23 mouse cellular contexts compared by ENCODE assay signal in genomic region chr14:121901511-121901910, GRCm38 (mm10). TPM values are rescaled to one million over a fixed set of nuclear protein-coding genes. Genes with fewer than 3 reads are reported as not detected.
A peak's percentile ranks its signal among the peaks of the same experiment; 100 is the strongest.
DNase-seq lines count a peak whose midpoint lies in the region; ATAC-seq and TF ChIP-seq lines count a peak whose summit lies in the region.
"Had no signal": no experiment of that assay in that cellular context is flagged by ENCODE, and none has a peak within 500 bp of the region (broad histone marks: within the 10 kb centered on the region; RNA-seq: fewer than 3 reads in every experiment).

No protein-coding gene starts in this region.

- dilution Hi-C loops in CH12.LX (cut with MboI; ENCODE audit: extremely low pct_ligation_motif_present, extremely low pct_unique_long_range_greater_than_20kb, low sequenced_read_pairs) = no loop called here

- TF ChIP-seq RAD21 in CH12.LX (IDR thresholded peaks at IDR 0.05; ENCODE audit: low read depth, low read length) = peak; percentile 24

- 0 out of 2 replicates have a peak, but pooled peaks have one; percentile 28 for ATAC-seq in neutrophil, adult 5-6 weeks (ENCODE audit: extremely low read depth, insufficient number of reproducible peaks, low FRiP score, poor library complexity, severe bottlenecking)
- ATAC-seq: CD4-positive, CD25-positive, alpha-beta regulatory T cell, adult 4 months; forebrain, embryonic 14.5 days; forebrain, embryonic 16.5 days had no signal

- H3K9me3 ChIP-seq in CH12.LX (replicated peaks; ENCODE audit: low read length) = no peaks in the 10 kb centered on the region
- H3K9me3 ChIP-seq: embryonic facial prominence, embryonic 13.5 days; embryonic facial prominence, embryonic 15.5 days; forebrain, embryonic 10.5 days; forebrain, embryonic 12.5 days had no signal

- H3K4me3 ChIP-seq in CH12.LX (replicated peaks in 1 of 3; ENCODE audit: low read depth in 2 of 3, low read length in 2 of 3, poor library complexity in 1 of 3) = no peak overlapping the region
- H3K4me3 ChIP-seq: embryonic facial prominence, embryonic 13.5 days; embryonic facial prominence, embryonic 15.5 days; erythroblast, embryonic 14.5 days; forebrain, embryonic 10.5 days; forebrain, embryonic 12.5 days had no signal

- peak in 1 of 2 experiments; percentile 44; a peak in 2 of 4 replicates for TF ChIP-seq CTCF in CH12.LX (conservative IDR thresholded peaks at IDR 0.05 in 1 of 2, IDR thresholded peaks at IDR 0.05 in 1 of 2; ENCODE audit: low read depth in 2 of 2, low read length in 2 of 2)

- DNase-seq in CH12.LX (ENCODE audit: extremely low read depth) = peak; percentile 79
- DNase-seq in heart, postnatal 14 days = no peak
- DNase-seq in cerebellum, adult 8-10 months = no peak
- DNase-seq in heart, adult 18-20 months = no peak
- DNase-seq: adrenal gland, adult 2 months; adrenal gland, postnatal 10 days; adrenal gland, postnatal 36 days; B cell, adult 2 months; cerebellum, adult 11-12 months; cerebellum, adult 2 months; cerebellum, adult 9-11 months; cerebellum, postnatal 14 days; cerebellum, postnatal 36 days; embryo, embryonic 11 days had no signal

- H3K79me2 ChIP-seq in CH12.LX (replicated peaks; ENCODE audit: control insufficient read depth, extremely low read depth, insufficient read depth, poor library complexity, severe bottlenecking) = peaks cover 2% of the 10 kb centered on the region

- TF ChIP-seq POLR2A in CH12.LX (IDR thresholded peaks at IDR 0.05; ENCODE audit: low read depth, low read length) = no peak

- H3K27me3 ChIP-seq in CH12.LX (replicated peaks) = no peaks in the 10 kb centered on the region
- H3K27me3 ChIP-seq: embryonic facial prominence, embryonic 13.5 days; embryonic facial prominence, embryonic 15.5 days; forebrain, embryonic 12.5 days had no signal

- TF ChIP-seq EP300 in CH12.LX (IDR thresholded peaks at IDR 0.05; ENCODE audit: low read length) = no peak

- H3K36me3 ChIP-seq in CH12.LX (replicated peaks in 1 of 2; ENCODE audit: control insufficient read depth in 1 of 2, insufficient read depth in 1 of 2, low read length in 1 of 2) = peaks cover 0 to 31% of the 10 kb centered on the region in 2 experiments

- H3K27ac ChIP-seq in CH12.LX (ENCODE audit: insufficient read depth, low read depth) = 0 out of 2 replicates have a peak overlapping the region, but pooled peaks have one; percentile 6
- H3K27ac ChIP-seq: embryonic facial prominence, embryonic 13.5 days; embryonic facial prominence, embryonic 15.5 days; forebrain, embryonic 10.5 days; forebrain, embryonic 12.5 days had no signal

- no peak overlapping the region for H3K9ac ChIP-seq in CH12.LX (ENCODE audit: insufficient read depth, low read depth)
- H3K9ac ChIP-seq: embryonic facial prominence, embryonic 13.5 days; embryonic facial prominence, embryonic 15.5 days; forebrain, embryonic 12.5 days had no signal

- in situ Hi-C loops in CH12.LX (cut with MboI; ENCODE audit: low pct_ligation_motif_present, low pct_unique_long_range_greater_than_20kb, low sequenced_read_pairs) = no loop called here

- H3K4me2 ChIP-seq in CH12.LX (ENCODE audit: insufficient read depth, low read depth, poor library complexity, severe bottlenecking) = no peak overlapping the region
- H3K4me2 ChIP-seq: embryonic facial prominence, embryonic 13.5 days; embryonic facial prominence, embryonic 15.5 days; forebrain, embryonic 12.5 days had no signal

- peaks cover 19 to 79% of the 10 kb centered on the region in 2 experiments for H3K4me1 ChIP-seq in CH12.LX (ENCODE audit: control insufficient read depth in 1 of 2, insufficient read depth in 2 of 2)
- H3K4me1 ChIP-seq: embryonic facial prominence, embryonic 15.5 days; forebrain, embryonic 10.5 days; forebrain, embryonic 12.5 days had no signal

- intact Hi-C loops in heart, postnatal 14 days (cut with DNase I) = no loop called here

TF ChIP-seq in CH12.LX, 34 proteins besides CTCF, POLR2A, EP300 and RAD21:
- TF ChIP-seq MAX (IDR thresholded peaks at IDR 0.05; ENCODE audit: low read length) (no peak), USF2 (conservative IDR thresholded peaks at IDR 0.05; ENCODE audit: low read depth, low read length) (no peak), MAZ (IDR thresholded peaks at IDR 0.05; ENCODE audit: low read depth, low read length) (no peak), POLR2AphosphoS2 (IDR thresholded peaks at IDR 0.05; ENCODE audit: low read depth, low read length) (no peak), JUN (IDR thresholded peaks at IDR 0.05; ENCODE audit: insufficient read depth, low read depth, low read length) (no peak), SMC3 (IDR thresholded peaks at IDR 0.05; ENCODE audit: low read depth, low read length) (peak; percentile 38), ZMIZ1 (IDR thresholded peaks at IDR 0.05; ENCODE audit: low read depth, low read length) (no peak), MAFK (IDR thresholded peaks at IDR 0.05; ENCODE audit: insufficient replicate concordance, low read length) (no peak), HCFC1 (IDR thresholded peaks at IDR 0.05; ENCODE audit: low read depth, low read length) (no peak), ETS1 (conservative IDR thresholded peaks at IDR 0.05; ENCODE audit: low read depth, low read length) (peak; percentile 12; the same call in 1 of the 2 replicates), JUND (conservative IDR thresholded peaks at IDR 0.05; ENCODE audit: low read depth, low read length) (no peak), E2F4 (IDR thresholded peaks at IDR 0.05; ENCODE audit: insufficient replicate concordance, low read depth, low read length) (no peak)

RNA-seq across cellular contexts. Expression of gene Gpr18, which starts 14.1 kb away (rescaled TPM):
- total RNA-seq in CH12.LX (2012; rRNA removed) = 26.8 and 33.5 TPM in 2 replicates
- 32.5 and 37.0 TPM in 2 replicates for total RNA-seq in CH12.LX (2014; rRNA removed)
- polyA plus RNA-seq in CH12.LX (2012; ENCODE audit: insufficient read length, low read depth) = 37.8 and 46.2 TPM in 2 replicates
- total RNA-seq in neutrophil, adult 5-6 weeks (2017) = 95.0 and 98.8 TPM in 2 replicates
- under 1 TPM in 1 of 2 experiments, not detected in 1; 0.39 TPM for total RNA-seq in heart, postnatal 14 days (2021)
- total RNA-seq in heart, adult 18-20 months (2021) = 1 to 10 TPM in 1 of 2 experiments, under 1 TPM in 1; 0.22 to 1.8 TPM
- polyA plus RNA-seq: cerebellum, adult 2 months; erythroblast, embryonic 14.5 days; forebrain, embryonic 14.5 days had no signal

RNA-seq across cellular contexts. Expression of gene Ubac2, which starts 23.1 kb away (rescaled TPM):
- total RNA-seq in CH12.LX (2012; rRNA removed) = 30.8 and 32.8 TPM in 2 replicates
- 39.7 and 40.1 TPM in 2 replicates for total RNA-seq in CH12.LX (2014; rRNA removed)
- 32.6 and 35.5 TPM in 2 replicates for polyA plus RNA-seq in CH12.LX (2012; ENCODE audit: insufficient read length, low read depth)
- total RNA-seq in neutrophil, adult 5-6 weeks (2017) = 31.9 and 32.0 TPM in 2 replicates
- 10 to 100 TPM; 23.3 to 23.8 TPM for total RNA-seq in heart, postnatal 14 days (2021)
- total RNA-seq in heart, adult 18-20 months (2021) = 10 to 100 TPM; 28.9 to 31.0 TPM

Comparison
In these comparisons a context has a peak if more than half of its experiments do, and no peak if none do; other contexts are left out.
1. RNA of gene Gpr18, which starts 14.1 kb away (total RNA-seq): 95.0 to 98.8 TPM in neutrophil, adult 5-6 weeks and 26.8 to 37.0 TPM in CH12.LX; 0.22 to 1.8 TPM in heart, adult 18-20 months and 0.39 TPM in heart, postnatal 14 days; every median in the first group is over 4 times any median in the second.